7 mouse cellular contexts compared by ENCODE assay signal in the genomic region with DNA sequence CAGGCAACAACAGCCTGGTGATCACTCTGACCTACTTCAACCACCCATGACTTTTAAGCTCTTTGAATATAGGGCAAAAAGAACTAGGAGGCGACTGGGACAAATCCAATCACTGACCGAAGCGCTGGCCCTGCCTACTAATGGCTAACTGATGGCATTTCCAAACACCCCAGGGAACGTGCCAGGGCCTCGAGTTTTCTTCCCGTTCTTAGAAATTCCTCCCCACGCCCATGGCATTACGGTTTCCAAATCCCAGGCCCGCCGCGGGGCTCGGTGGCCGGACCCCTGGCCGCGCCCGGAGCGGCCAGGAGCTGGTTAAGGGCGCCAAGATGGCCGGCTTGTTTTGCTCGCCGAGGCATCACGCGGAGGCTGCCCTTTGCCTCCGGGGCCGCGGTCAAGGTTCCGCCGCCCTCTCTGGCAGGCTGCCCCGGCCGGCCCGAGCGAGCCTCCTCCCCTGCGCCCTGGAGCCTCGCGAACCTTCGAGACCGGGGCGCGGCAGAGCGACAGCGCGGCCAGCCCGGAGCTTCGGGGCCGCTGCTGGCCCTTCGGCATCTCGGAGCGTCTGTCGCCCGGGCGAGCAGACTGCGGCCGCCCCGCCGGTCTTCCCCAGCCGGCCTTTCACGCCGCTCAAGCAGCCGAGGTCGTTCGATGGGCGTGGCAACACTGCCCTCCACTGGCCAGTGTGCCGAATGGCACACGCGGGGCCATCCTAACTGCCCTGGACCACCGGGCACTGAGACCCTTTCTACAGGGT. TPM values are rescaled to one million over a fixed set of nuclear protein-coding genes. Genes with fewer than 3 reads are reported as not detected.
DNase-seq lines count a peak whose midpoint lies in the region; ATAC-seq and TF ChIP-seq lines count a peak whose summit lies in the region.

No protein-coding gene starts in this region.

- H3K27me3 ChIP-seq in hindbrain, postnatal 0 days (ENCODE audit: insufficient read depth, low read length) = no peaks in the 10 kb centered on the region

- TF ChIP-seq CTCF in hindbrain, postnatal 0 days (IDR thresholded peaks at IDR 0.05; ENCODE audit: low read depth) = peak; percentile 95

- ATAC-seq in hindbrain, postnatal 0 days = peak; percentile 92

- peak; percentile 92 for DNase-seq in ZHBTc4 (ENCODE audit: low read depth, low spot score)
- DNase-seq in cerebellum, postnatal 36 days = peak; percentile 84 to 85
- peak; percentile 86 to 90 for DNase-seq in gastrocnemius, adult 8-10 months (ENCODE audit: low spot score in 2 of 2)
- peak; percentile 94 for DNase-seq in hindbrain, postnatal 0 days (ENCODE audit: low spot score)
- peak; percentile 78 to 79 for DNase-seq in left cerebral cortex, postnatal 36 days (ENCODE audit: low spot score in 2 of 2)
- DNase-seq in mesoderm, embryonic 11.5 days (ENCODE audit: low read depth, low spot score) = peak; percentile 94
- peak; percentile 75 for DNase-seq in right cerebral cortex, postnatal 25 days

- intact Hi-C loops in left cerebral cortex, postnatal 36 days (cut with DNase I) = loop anchor here (2.0 to 10.0 kb wide), 2 partner anchors 520 to 608 kb away; no protein-coding TSS in a partner anchor

- WGBS in hindbrain, postnatal 0 days = under 1% methylated on average over 61 of the region's 66 CpGs

- H3K4me1 ChIP-seq in hindbrain, postnatal 0 days (ENCODE audit: insufficient read depth, low read length) = peaks cover 23% of the 10 kb centered on the region

- no peaks in the 10 kb centered on the region for H3K36me3 ChIP-seq in hindbrain, postnatal 0 days (ENCODE audit: insufficient read depth, low read length)

- no peaks in the 10 kb centered on the region for H3K9me3 ChIP-seq in hindbrain, postnatal 0 days (ENCODE audit: low read length)

- H3K4me3 ChIP-seq in hindbrain, postnatal 0 days (ENCODE audit: low read length) = peak overlapping the region; percentile 60

- peak overlapping the region; percentile 60 for H3K4me2 ChIP-seq in hindbrain, postnatal 0 days (ENCODE audit: low read depth, low read length)

- peak overlapping the region; percentile 98 for H3K27ac ChIP-seq in hindbrain, postnatal 0 days

- peak overlapping the region; percentile 78 for H3K9ac ChIP-seq in hindbrain, postnatal 0 days (replicated peaks; ENCODE audit: low read length)

RNA-seq across cellular contexts. Expression of a gene that starts 19.6 kb away (rescaled TPM):
- 10 to 100 TPM; 25.2 to 28.9 (median 27.2) TPM for total RNA-seq in gastrocnemius, adult 8-10 months (2022)
- total RNA-seq in hindbrain, postnatal 0 days (2014; rRNA removed) = 61.8 and 69.5 TPM in 2 replicates
- polyA plus RNA-seq in hindbrain, postnatal 0 days (2015; fragmentation: Nextera tagmentation; extraction: Ambion mirVana) = 64.6 and 65.9 TPM in 2 replicates
- total RNA-seq in left cerebral cortex, postnatal 36 days (2021) = 10 to 100 TPM; 37.3 to 40.0 TPM

Comparison
In these comparisons a context has a peak if more than half of its experiments do, and no peak if none do; other contexts are left out.
1. Peak in every context shown above with its lines: DNase-seq, ATAC-seq, H3K4me3 ChIP-seq and H3K27ac ChIP-seq.